Mouse (Mus musculus) testis, adult 2 months (tissue): ENCODE data around the gene Gcnt7.

Experiments used
- CTCF ChIP-seq: fragments of 200-500 bp; IDR thresholded peaks from 2 replicates; pipeline ENCODE4 v1.5.1; 2012; ENCODE audit warnings: low read depth, mild to moderate bottlenecking, inconsistent platforms, low read length, moderate library complexity; ENCODE audit not compliant: control insufficient read depth, insufficient read depth, insufficient replicate concordance
- POLR2A ChIP-seq: fragments of 200-500 bp; IDR thresholded peaks from 2 replicates; pipeline ENCODE4 v1.6.1; 2012; ENCODE audit warnings: low read depth, mild to moderate bottlenecking, inconsistent platforms, low read length, moderate library complexity; ENCODE audit not compliant: control insufficient read depth

GRCm38 (mm10) chr2:172460647-172461046 lies 2.3 kb upstream of the Gcnt7 start:
- TF ChIP-seq CTCF (no peak), POLR2A (no peak)
